Mouse (Mus musculus) spleen, adult 2 months (tissue): ENCODE data around the gene Lrfn2. TPM values are rescaled to one million over a fixed set of nuclear protein-coding genes. Genes with fewer than 3 reads are reported as not detected.

Experiments used
- DNase-seq, 2 experiments: peaks; one replicate each; pipeline versions ENCODE4 v3.0.0 to v3.0.0-alpha.2; 2012 to 2021; ENCODE audit warnings: low spot score in 2 of 2, low read depth in 1 of 2
- H3K27ac ChIP-seq: fragments of 200-500 bp; 2 replicates; pipeline ENCODE4 v1.5.1; 2012; ENCODE audit warnings: low read length, inconsistent platforms; ENCODE audit not compliant: insufficient read depth
- H3K27me3 ChIP-seq: fragments of 200-500 bp; 2 replicates; pipeline ENCODE4 v1.6.1; 2012; ENCODE audit warnings: mild to moderate bottlenecking, moderate library complexity, low read length, inconsistent platforms; ENCODE audit not compliant: control insufficient read depth, insufficient read depth
- H3K36me3 ChIP-seq: fragments of 200-500 bp; 2 replicates; pipeline ENCODE4 v1.6.1; 2012; ENCODE audit warnings: mild to moderate bottlenecking, low read length, inconsistent platforms; ENCODE audit not compliant: control insufficient read depth, insufficient read depth
- H3K4me1 ChIP-seq: fragments of 200-500 bp; 2 replicates; pipeline ENCODE4 v1.6.1; 2011; ENCODE audit warnings: inconsistent platforms; ENCODE audit not compliant: control insufficient read depth, insufficient read depth, insufficient read length
- H3K4me3 ChIP-seq: fragments of 200-500 bp; 2 replicates; pipeline ENCODE4 v1.5.1; 2011; ENCODE audit warnings: mild to moderate bottlenecking, inconsistent platforms; ENCODE audit not compliant: insufficient read depth, insufficient read length; ENCODE audit errors: extremely low read depth
- CTCF ChIP-seq: fragments of 200-500 bp; IDR thresholded peaks from 2 replicates; pipeline ENCODE4 v1.5.1; 2011; ENCODE audit warnings: mild to moderate bottlenecking, inconsistent platforms; ENCODE audit not compliant: insufficient read depth, insufficient read length, insufficient replicate concordance; ENCODE audit errors: extremely low read depth
- POLR2A ChIP-seq: fragments of 200-500 bp; IDR thresholded peaks from 2 replicates; pipeline ENCODE4 v1.6.1; 2011; ENCODE audit warnings: low read depth, low read length, inconsistent platforms
- WGBS: fragments of 180-500 bp; shearing (Covaris S2); methylation state at CpG from one replicate; pipeline ENCODE4 v1.1.7; 2018; 5-methylcytosine and 5-hydroxymethylcytosine counted together
- polyA plus RNA-seq: library from polyadenylated mRNA; depleted of rRNA; stranded (reverse); fragments of >200 nt; gene quantifications from 2 replicates; pipeline ENCODE4 v1.2.3, GENCODE M21; 2012; rRNA removed

The Lrfn2 gene
- 0.02 TPM in 1 of 2 replicates, not detected in the other for polyA plus RNA-seq

GRCm38 (mm10) chr17:48931621-48932405 lies at the start of gene Lrfn2:
TSS of gene Lrfn2 (plus strand) at chr17:48932379.
- Histone ChIP-seq H3K4me3 (peak within 1 kb of the TSS; percentile 27; the same call in 1 of the 2 replicates), H3K4me1 (no peaks in the 10 kb centered on the region), H3K27ac (no peak within 1 kb of the TSS), H3K36me3 (no peaks in the 10 kb centered on the region), H3K27me3 (0 out of 2 replicates have a peak, but pooled peaks cover 2% of the 10 kb centered on the region)
- 3% methylated on average over 56 of the region's 56 CpGs for WGBS
- TF ChIP-seq POLR2A (no peak), CTCF (peak; percentile 47; the same call in 1 of the 2 replicates)
- DNase-seq: peak in 1 of 2 experiments; percentile 43

GRCm38 (mm10) chr17:48887472-48888385 lies 44.5 kb upstream of the Lrfn2 start:
- H3K4me3 ChIP-seq: no peak overlapping the region

GRCm38 (mm10) chr17:48905286-48906040 lies 26.7 kb upstream of the Lrfn2 start:
- 71% methylated on average over 4 of the region's 4 CpGs for WGBS
- DNase-seq: no peak
- Histone ChIP-seq H3K27ac (no peak overlapping the region), H3K4me1 (no peaks in the 10 kb centered on the region), H3K36me3 (no peaks in the 10 kb centered on the region), H3K4me3 (no peak overlapping the region), H3K27me3 (no peaks in the 10 kb centered on the region)
- TF ChIP-seq POLR2A (no peak), CTCF (no peak)

More at GRCm38 (mm10) chr17:48887472-48888385, 44.5 kb upstream of the Lrfn2 start:
- Histone ChIP-seq H3K27me3 (no peaks in the 10 kb centered on the region), H3K4me1 (no peaks in the 10 kb centered on the region), H3K36me3 (no peaks in the 10 kb centered on the region), H3K27ac (no peak overlapping the region)
- 25% methylated on average over 8 of the region's 8 CpGs for WGBS
- DNase-seq: no peak
- TF ChIP-seq CTCF (no peak), POLR2A (no peak)

GRCm38 (mm10) chr17:48913437-48913836 lies 18.7 kb upstream of the Lrfn2 start:
- Histone ChIP-seq H3K27me3 (no peaks in the 10 kb centered on the region), H3K4me3 (no peak overlapping the region), H3K4me1 (no peaks in the 10 kb centered on the region), H3K27ac (no peak overlapping the region), H3K36me3 (no peaks in the 10 kb centered on the region)
- DNase-seq: no peak
- 43% methylated on average over 6 of the region's 6 CpGs for WGBS
- TF ChIP-seq POLR2A: no peak
- no peak for TF ChIP-seq CTCF

GRCm38 (mm10) chr17:48917411-48917810 lies 14.8 kb upstream of the Lrfn2 start:
- Histone ChIP-seq H3K4me3 (no peak overlapping the region), H3K27ac (no peak overlapping the region), H3K27me3 (no peaks in the 10 kb centered on the region), H3K4me1 (no peaks in the 10 kb centered on the region), H3K36me3 (no peaks in the 10 kb centered on the region)
- no peak for DNase-seq
- 19% methylated on average over 11 of the region's 11 CpGs for WGBS
- TF ChIP-seq POLR2A: no peak
- no peak for TF ChIP-seq CTCF

GRCm38 (mm10) chr17:48918458-48918857 lies 13.7 kb upstream of the Lrfn2 start:
- 88% methylated on average over 3 of the region's 3 CpGs for WGBS
- TF ChIP-seq POLR2A: no peak
- no peak for TF ChIP-seq CTCF
- H3K27ac ChIP-seq: no peak overlapping the region
- no peaks in the 10 kb centered on the region for H3K36me3 ChIP-seq
- no peaks in the 10 kb centered on the region for H3K27me3 ChIP-seq
- DNase-seq: no peak
- H3K4me1 ChIP-seq: no peaks in the 10 kb centered on the region
- H3K4me3 ChIP-seq: no peak overlapping the region
